Mouse (Mus musculus) ovary, postnatal 36 days (tissue): ENCODE data around the gene Tmem165.

ENCODE experiments used
- DNase-seq: peaks from one replicate; pipeline ENCODE4 v3.0.0; 2022; ENCODE audit warnings: low spot score, mixed read lengths

Tmem165 gene

GRCm38 (mm10) chr5:76244430-76244829 is 60.8 kb downstream of the Tmem165 start:
- DNase-seq: no peak

GRCm38 (mm10) chr5:76245419-76245818 is 61.7 kb downstream of the Tmem165 start:
- DNase-seq: no peak

- DNase-seq: no peak
These were observed 62.9 kb downstream of the Tmem165 start for GRCm38 (mm10) chr5:76246539-76246938.

GRCm38 (mm10) chr5:76250948-76251347 is 67.3 kb downstream of the Tmem165 start:
- DNase-seq: no peak
